Mouse (Mus musculus): ENCODE data around the gene M1ap.

DNA sequence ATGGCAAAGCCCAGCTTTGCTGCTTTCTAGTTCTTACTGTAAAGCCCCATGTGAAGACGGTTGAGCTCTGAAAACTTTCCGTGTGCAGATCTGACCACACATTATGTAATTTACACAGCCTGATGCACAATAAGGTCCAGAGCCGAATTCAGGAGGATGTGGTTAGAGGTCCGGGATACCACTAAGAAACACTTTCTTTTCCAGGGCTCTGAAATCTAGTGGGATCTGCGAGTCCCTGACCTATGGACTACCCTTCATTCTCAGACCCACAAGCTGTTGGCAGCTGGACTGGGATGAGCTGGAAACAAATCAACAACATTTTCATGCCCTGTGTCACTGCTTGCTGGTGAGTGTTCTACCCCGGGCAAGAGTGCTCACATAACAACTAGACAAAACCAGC, 59.4 kb downstream of the M1ap start:
- TF ChIP-seq TCF12 (IDR thresholded peaks at IDR 0.05; ENCODE audit: insufficient read depth, poor library complexity, severe bottlenecking) (no peak), REST (IDR thresholded peaks at IDR 0.05; ENCODE audit: insufficient read depth, insufficient read length) (no peak), MYOD1 (IDR thresholded peaks at IDR 0.05; ENCODE audit: control insufficient read depth in 1 of 3, insufficient read length in 2 of 3, low read depth in 2 of 3) (no peak), E2F4 (IDR thresholded peaks at IDR 0.05; ENCODE audit: insufficient read depth) (no peak), POLR2A (IDR thresholded peaks at IDR 0.05; ENCODE audit: insufficient read length, low read depth) (no peak), MAX (IDR thresholded peaks at IDR 0.05; ENCODE audit: low read depth) (no peak), SRF (IDR thresholded peaks at IDR 0.05; ENCODE audit: control insufficient read depth, insufficient read length, low read depth) (no peak)
